Mouse (Mus musculus) telencephalon, adult 2 months (tissue): ENCODE measurements around the gene Flot2.

Experiments used
- DNase-seq: peaks from one replicate; pipeline ENCODE4 v3.0.0-alpha.2; 2011; ENCODE audit warnings: low read depth, low spot score

Flot2 gene

DNA sequence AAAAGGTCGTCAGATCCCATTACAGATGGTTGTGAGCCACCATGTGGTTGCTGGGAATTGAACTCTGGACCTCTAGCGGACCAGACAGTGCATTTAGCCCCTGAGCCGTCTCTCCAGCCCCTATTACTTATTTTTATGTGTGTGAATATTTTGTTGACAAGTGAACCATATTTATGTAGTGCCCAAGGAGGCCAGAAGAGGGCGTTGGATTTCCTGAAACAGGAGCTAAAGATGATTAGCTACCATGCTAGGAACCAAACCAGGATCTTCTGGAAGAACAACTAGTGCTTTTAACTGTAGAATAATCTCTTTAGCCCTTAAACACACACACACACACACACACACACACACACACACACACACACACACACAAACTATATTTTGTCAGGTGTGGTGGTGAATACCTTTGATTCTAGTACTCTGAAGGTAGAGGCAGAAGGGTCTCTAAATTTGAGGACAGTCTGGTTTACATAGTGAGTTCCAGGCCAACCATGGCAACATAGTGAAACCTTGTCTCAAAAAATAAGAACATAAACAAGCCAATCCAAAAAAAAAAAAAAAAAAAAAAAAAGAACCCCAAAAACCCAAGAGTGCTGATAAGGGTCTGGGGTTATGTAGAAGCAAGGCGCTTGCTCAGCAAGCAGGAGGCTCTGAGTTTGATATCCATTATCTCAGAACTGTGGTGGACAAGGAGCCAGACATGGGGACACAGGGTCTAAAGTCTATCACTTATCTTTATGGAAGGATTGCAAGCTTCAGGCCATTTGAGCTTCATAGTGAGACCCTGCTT is 65.4 kb downstream of the Flot2 start:
- no peak for DNase-seq

DNA sequence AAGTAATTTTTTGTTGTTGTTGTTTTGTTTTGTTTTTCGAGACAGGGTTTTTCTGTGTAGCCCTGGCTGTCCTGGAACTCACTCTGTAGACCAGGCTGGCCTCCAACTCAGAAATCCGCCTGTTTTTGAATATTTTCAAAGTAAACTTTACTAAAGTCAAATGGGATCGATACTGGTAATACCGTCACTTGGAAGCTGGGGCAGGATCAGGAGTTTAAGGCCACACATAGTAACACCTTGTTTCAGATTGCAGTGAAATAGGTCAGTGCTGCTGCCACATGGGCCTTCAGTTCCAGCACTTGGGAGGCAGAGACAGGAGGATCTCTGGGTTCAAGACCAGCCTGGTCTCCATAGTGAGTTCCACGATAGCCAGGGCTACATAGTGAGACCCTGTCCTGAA is 66.8 kb downstream of the Flot2 start:
- no peak for DNase-seq
